Mouse (Mus musculus) urinary bladder, adult 18-20 months (tissue): ENCODE results near the gene Itprid2.

Source experiments
- DNase-seq, 2 experiments: peaks; one replicate each; pipeline ENCODE4 v3.0.0; 2022; ENCODE audit warnings: low spot score in 2 of 2, mixed read lengths in 2 of 2

The Itprid2 gene

DNA sequence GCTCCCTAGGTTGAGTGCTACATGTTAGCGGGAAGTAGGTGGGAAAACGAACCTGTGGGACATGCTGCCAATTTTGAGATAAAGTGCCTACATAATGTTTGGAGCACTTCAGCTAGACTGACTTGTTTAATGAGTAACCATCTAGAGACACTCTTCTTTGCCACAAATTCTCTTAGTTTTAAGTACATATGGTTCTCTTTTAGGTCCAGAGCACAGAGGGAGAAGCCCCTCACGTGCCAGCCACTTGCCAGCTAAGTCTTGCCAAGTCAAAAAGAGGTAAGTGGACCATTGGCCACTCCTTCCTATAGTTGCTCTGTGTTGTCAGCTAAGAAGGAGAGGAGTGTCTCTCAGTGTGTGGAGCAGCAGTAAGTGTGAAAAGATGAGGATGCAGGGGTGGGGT, 16.0 kb downstream of the Itprid2 start:
- no peak for DNase-seq

DNA sequence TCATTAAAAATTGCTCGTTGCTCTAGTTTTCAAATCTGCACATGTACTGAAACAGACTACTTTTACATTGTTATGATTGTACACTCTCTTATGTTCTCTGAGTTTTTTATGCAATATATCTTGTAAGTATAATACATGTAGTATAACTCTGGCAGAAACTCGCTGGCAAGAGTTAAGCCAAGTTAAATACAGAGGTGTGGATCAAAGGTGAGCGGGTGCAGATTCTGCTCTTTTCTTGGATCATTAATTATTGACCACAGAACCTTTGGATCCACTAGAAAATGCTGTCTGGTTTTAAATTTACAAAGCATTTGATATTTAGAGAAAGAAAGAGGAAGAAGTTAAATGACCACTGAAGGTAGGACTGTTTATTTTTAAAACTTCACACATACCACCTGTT, 16.5 kb downstream of the Itprid2 start:
- DNase-seq: no peak

GRCm38 (mm10) chr2:79652502-79652901, 17.4 kb downstream of the Itprid2 start:
- DNase-seq: no peak

DNA sequence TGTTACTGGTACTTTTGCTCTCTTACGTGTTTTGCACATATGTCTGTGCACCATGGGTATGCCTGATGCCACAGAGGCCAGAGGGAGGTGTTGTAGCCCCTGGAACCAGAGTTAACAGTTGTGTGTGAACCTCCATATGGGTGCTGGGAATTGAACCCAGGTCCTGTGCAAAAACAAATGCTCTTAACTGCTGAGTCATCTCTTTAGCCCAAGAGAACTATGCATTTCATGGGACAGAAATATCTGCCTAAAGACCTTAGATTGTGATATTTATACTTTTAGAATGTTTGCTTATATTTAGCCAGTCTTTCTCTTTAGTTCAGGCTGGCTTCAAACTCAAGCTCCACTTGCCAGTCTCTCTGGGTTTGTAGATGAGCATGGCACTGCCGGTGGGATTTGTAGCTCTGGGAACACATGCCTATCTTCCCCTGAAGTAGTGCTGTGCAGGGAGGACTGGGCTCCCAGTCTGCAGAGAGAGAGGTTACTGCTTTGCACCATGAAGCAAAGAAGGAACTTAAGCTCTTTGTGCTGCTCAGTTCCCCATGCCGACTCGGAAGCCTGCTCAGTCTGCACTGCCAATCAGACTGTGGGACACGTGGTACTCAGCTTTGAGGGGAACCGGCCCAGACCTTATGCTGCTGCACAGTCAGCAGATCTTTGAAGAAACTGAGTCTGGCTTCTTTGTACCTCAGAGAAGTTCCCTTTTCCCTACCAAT, 18.1 kb downstream of the Itprid2 start:
- DNase-seq: no peak

DNA sequence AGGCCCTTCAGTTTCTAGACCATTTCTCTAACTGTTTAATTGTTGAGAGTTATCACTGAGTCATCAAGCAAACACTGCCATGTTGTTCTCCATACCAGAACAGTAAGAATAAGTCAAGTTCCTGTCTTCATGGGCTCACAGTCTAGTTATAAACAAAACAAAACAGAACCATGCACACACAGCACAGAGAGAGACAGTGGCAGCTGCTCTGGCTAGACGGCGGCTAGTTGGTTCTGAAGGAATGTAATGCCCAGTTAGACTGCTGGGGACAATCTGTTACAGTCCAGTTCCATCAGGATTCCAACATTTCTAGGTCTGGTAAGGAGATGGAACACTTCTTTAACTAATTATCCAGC, 18.6 kb downstream of the Itprid2 start:
- DNase-seq: no peak

DNA sequence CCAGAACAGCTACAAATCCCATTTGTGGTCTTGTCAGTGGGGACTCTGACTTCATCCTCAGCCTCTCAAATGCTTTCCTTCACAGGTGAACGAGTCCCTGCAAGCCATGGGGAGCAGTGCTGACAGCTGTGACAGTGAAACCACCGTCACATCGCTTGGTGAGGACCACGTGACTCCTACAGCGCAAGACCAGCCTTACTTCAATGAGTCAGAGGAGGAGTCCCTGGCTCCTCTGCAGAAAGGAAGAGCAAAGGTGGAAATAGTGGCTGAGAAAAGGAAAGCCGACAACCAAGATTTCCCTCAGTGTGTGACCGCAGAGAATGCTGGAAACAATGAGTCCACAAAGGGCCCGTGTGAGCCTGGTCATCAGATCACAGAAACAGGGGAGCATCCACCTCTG, 21.9 kb downstream of the Itprid2 start:
- DNase-seq: no peak

DNA sequence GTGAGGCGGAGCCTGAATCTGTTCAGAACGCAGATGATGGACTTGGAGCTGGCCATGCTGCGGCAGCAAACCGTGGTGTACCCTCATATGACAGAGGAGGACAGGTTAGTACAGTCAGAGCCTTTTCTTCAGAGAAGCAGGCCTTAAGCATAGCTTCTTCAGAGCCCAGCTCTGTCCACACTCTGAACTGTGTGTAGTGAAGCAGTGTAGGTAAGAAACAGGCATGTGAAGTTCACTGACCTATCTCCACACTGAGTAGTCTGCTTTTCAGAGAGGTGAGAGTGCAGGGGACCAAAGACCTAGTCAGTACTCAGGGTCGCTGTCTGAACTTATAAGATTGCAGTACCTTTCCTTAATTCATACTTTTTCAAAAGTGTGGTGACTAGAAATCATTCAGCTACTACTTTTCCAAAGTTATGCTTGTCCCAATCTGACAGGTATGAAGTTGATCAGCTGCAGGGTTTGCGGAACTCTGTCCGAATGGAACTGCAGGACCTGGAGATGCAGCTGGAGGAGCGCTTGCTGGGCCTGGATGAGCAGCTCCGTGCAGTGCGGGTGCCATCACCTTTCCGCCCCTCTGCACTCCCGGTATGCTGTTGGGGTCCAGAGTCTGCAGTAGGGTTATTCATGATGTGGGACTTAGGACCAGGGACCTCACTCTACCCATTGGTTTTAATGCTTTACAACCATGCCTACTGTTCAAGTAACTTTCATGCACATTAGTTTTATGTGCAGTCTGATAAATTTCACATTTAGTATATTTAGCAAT, 25.4 kb downstream of the Itprid2 start:
- DNase-seq: no peak

GRCm38 (mm10) chr2:79661486-79662104, 26.4 kb downstream of the Itprid2 start:
- no peak for DNase-seq

DNA sequence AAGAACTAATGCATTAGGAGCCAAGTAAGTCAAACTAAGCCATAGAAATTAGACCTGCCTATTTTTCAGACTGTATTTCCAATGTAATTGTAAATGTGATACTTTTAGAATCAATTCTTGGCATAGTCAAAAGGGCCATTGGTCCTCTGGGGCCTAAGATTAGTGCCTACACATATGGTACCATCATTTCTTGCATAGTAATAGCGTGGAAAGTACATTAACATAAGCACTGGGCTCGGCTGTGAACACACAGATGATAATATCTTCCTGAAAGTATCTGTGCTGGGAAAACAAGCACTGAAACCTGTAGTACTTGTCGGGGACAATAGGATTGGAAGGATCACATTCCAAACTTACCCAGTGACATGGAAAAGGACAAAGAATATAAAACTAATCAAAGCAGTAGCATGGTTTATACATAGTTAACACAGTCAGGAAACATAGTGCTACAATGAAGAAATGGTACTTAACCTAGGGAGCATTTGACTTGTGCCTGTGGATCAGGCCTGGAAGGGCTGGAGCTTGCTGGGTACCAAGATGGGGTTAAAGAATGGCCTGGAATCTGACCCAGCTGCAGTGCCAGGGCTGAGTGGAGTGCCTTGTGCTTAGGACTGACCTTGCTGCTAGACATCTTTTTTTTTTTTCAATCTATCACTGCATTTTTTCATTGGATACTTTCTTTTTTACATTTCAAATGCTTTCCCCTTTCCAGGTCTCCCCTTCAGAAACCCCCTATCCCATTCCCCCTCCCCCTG, 29.6 kb downstream of the Itprid2 start:
- DNase-seq: no peak

DNA sequence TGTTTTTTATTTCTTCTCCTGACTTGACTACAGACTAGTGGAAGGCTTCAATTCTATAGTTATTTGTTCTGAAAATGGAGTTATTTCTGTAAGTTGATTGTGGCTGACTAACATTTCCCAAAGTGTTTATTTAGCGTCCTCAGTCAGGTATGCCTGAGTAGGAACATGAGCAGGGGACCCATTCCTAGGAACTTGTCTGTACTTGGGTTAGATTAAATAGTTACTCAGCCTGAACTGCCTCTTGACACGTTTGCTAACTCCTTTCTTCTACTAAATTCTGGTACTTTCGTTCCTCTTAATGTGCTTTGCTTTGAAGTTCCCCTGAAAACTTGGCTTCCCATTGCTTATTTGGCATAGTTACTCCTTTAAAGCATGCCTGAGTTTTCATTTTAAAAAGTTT, 30.3 kb downstream of the Itprid2 start:
- DNase-seq: no peak

DNA sequence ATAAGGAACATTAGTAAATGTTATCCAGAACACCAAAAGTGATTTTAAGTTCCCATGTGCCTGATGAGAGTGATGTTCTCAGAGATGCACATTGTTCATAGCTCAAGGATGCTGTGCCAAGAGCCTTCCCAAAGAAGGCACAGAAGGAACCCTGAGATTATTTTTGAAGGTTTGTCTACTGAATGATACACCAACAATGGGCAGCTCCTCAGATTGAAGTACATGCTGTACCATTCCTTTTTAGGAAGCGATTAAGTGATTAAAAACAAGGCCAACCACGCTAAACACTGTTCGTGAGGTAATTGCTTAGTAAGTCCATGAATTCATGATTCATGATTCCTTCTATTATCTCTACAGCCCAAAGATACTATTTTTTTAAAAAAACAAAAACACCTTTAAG, 40.1 kb downstream of the Itprid2 start:
- no peak for DNase-seq

- DNase-seq: no peak
Observed at GRCm38 (mm10) chr2:79677663-79678257, 42.6 kb downstream of the Itprid2 start.

DNA sequence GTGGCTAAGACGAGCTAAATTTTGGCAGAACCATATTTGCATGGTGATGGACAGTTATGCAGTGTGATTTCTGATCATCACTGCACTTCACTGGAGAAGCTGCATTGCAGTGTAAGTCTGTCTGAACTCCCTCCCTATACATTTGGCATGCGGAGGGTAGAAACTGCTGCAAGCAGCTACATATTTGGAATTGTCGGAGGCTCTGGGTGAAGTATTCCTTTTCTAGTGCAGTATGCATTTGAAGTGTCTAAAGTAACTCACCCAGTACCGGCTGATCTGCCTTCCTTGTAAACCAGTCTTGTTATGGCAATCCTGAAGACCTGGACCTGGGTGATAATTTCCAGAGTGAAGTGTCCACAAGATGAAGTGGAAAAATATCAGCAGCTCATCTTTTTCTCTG, 46.5 kb downstream of the Itprid2 start:
- no peak for DNase-seq

GRCm38 (mm10) chr2:79683258-79683657, 48.1 kb downstream of the Itprid2 start:
- no peak for DNase-seq

GRCm38 (mm10) chr2:79690838-79691237, 55.7 kb downstream of the Itprid2 start:
- DNase-seq: no peak

- no peak for DNase-seq
Observed at GRCm38 (mm10) chr2:79695190-79695589, 60.0 kb downstream of the Itprid2 start.

DNA sequence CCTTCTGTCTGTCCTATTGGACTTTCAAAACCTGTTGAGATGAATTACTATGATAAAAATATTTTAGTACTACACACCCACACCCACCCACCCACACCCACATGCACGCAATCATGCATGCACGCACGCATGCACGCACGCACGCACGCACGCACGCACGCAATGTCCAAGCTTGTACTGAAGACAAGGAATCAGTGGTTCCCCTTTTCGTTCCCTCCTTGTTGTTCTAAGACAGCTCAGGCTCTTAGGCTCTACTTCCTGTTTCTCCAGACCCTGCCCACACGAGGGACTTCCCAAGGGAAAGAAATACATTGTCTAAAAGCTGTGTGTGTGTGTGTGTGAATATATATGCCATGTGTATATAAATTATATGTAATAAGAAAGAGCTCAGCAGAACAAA, 60.8 kb downstream of the Itprid2 start:
- no peak for DNase-seq

DNA sequence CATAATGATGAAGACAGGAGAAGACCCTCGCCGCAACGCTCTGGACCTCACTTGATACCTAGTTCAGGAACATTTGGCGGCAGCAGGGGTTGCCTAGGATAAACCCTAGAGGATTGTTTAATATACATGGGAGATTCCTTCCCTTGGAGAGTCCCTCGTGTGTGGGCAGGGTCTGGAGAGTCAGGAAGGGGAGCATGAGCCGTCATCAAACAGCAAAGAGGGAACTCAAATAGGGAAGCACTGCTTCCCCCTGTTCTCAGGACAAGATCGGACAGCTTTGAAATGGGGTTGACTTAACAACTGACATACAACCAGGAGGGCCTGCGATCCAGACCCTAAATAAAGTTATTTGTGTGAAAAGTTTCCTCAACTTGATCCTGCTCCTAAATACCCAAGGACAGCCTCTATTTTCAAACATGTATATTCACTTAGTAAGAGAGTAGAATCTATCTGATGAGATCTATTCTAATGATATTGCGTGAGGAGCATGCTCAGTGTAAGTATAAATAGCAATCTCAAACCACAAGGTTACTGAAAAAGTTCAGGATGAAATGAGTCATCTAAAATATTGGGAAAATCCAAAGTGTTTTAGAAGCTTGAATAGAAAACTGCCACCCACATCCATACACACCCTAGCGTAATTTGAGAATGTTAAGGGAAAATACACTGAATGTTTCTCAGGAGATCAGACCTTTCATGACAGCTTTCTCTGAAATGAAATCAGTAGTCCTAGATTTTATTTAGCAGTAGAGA, 61.5 kb downstream of the Itprid2 start:
- no peak for DNase-seq

DNA sequence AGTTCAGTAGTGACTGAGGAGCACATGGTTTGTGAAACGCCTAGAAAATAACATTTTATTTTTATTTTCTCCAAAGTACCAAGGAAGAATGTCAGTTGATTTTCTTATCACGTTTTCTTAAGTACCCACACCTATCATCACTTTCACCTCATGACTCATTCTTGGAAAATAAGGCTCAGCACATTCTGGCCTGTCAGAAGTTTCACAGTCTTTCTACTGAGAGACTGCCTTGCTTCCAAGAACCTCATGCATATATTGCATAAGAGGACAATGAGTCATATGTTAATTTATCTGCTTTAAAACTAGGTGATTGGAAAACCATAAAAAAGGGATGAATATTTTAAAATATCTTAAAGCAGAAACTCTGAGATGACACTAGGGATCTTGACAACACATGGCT, 63.0 kb downstream of the Itprid2 start:
- DNase-seq: no peak

DNA sequence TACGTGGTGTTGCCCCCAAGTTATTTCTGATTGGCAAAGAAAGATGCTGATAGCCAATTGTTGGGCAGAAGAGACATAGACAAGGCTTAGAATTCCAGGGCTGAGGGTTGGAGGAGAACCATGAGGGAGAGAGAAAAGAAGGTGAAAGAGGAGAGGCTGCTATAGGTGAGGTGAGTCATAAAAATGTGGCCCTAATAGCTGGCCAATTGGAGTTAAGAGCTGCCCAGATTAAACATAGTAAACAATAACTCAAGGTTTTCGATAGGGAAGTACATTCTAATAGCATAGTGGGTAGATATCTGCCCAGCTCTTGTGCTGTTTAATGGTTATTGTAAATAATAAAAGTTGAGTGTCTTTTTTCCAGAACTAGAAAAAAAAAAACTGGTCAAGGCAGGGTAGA, 69.6 kb downstream of the Itprid2 start:
- no peak for DNase-seq

DNA sequence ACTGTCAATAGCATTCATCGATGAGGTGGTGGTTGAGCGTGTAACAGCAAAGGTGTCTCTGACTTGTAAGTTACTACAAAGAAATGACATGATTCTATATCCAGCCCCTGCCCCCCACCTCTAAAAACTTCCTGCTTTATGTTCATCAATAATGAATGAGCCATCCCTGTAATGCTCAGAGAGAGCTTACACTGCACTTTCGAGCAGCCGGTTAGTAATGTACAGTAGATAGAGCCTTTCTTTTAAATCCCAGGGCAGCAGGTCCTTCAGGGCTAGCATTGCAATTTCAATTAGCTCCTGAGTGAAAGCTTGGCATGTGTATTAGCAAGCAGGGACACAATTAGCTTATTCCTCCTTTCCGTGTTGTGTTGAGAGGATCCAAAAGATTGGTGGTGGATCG, 72.4 kb downstream of the Itprid2 start, which contains the start of gene Ppp1r1c:
Ppp1r1c (plus strand) TSS at position 206 of the 400 bp plus-strand sequence.
- DNase-seq: no peak
